Mouse (Mus musculus) cerebellum, adult 11-12 months (tissue): ENCODE data around the gene Rgl1.
"Not testable (repeated sequence)": the region's sequence is repeated elsewhere in the genome, so short reads cannot be mapped to it uniquely, and the experiment has no call there.

Experiments used
- DNase-seq: peaks from one replicate; pipeline ENCODE4 v3.0.0; 2022

Gene Rgl1

DNA sequence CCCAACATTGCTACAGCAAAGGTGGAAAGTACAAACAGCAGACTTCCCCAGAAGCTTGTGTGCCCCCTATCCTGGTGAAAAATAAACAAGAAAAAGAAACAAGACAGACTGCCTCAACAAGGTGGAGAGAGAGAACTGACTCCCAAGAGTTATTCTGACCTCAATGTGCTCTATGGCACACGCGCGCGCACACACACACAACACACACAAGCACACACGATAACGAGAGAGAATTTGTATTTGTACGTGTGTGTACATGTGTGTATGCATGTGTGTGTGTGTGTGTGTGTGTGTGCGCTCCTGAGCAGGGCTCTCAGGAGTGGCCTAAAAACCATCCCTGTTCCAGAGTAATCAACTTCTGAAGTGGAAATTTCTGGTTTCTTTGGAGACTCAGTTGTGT, 18.5 kb upstream of the Rgl1 start:
- no peak for DNase-seq

- peak; percentile 25 for DNase-seq
Observed at GRCm38 (mm10) chr1:152779071-152779737, 13.1 kb upstream of the Rgl1 start.

DNA sequence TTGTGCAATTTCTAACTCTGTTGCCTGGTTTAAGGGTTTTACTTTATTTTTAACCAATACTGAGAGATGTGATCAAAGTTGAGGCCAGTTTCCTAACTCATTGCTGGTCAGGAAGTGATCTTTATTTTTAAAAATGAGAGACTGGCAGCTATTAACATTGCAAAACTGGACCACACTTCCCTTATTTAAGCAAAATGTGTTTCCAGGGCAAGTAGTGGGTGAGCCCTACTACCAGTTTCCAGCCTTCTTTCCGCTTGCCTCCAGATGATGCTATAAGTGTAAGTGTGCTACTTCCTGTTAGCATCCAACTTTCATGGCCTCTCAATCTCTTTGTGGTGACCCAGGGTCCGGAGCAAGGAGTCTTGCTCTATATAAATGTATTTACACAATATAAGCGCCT, 8.4 kb upstream of the Rgl1 start:
- DNase-seq, result not testable (repeated sequence)

DNA sequence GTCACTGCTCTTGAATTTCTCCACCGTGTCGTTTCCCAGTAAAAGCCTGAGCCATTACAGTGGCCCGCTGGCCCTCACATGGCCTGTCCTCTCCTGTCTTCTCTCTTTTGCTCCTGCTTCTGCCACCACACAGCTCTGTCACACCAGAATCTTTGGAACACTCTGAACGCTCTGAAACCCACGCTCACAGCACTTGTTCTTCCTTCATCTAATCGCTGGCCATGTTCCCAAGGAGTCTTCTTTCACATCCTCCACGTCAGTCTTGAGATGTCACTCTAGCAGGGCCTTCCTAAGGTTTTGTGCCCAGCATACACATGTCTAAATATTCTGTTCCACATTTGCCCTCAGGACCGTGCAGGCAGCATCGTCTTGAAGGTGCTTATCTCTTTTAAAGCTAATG, 4.9 kb upstream of the Rgl1 start:
- no peak for DNase-seq

DNA sequence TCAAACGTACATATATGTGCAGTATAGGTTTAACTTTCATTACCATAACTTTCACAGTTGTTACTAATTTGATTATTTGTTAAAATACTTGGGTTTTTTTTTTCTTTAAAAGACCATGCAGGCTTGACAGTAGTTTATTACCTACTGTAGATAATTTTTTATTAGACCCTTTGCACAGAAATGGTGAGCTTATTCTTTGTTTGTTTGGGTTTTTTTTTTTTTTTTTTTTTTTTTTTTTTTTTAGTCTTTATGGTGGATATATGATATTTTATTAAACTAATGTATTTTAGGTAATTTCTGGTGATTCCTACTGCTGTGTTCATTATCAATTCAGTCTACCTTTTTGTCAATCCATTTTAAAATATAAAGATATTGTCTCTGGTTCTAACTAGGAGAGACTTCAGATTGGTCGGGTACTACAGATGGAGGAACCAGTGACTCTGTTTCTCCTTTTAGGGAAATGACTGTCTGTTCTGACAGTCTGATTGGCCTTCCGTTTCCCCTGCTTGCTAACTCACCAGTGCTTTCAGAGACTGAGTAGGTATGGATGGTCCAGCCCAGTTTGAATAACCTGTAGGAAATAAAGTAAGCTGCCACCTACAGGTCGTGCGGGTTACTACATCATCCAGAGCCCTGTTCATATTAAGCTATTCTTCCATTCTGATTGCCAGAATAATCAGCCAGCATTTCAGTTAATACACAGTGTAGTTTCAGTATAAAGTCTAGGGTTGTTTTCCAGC, 1.8 kb upstream of the Rgl1 start:
- DNase-seq, result peak; percentile 81

- no peak for DNase-seq
Observed at GRCm38 (mm10) chr1:152766804-152767748, 925 bp upstream of the Rgl1 start.

- DNase-seq, result no peak
Observed at GRCm38 (mm10) chr1:152761791-152762190, 4.4 kb downstream of the Rgl1 start.

DNA sequence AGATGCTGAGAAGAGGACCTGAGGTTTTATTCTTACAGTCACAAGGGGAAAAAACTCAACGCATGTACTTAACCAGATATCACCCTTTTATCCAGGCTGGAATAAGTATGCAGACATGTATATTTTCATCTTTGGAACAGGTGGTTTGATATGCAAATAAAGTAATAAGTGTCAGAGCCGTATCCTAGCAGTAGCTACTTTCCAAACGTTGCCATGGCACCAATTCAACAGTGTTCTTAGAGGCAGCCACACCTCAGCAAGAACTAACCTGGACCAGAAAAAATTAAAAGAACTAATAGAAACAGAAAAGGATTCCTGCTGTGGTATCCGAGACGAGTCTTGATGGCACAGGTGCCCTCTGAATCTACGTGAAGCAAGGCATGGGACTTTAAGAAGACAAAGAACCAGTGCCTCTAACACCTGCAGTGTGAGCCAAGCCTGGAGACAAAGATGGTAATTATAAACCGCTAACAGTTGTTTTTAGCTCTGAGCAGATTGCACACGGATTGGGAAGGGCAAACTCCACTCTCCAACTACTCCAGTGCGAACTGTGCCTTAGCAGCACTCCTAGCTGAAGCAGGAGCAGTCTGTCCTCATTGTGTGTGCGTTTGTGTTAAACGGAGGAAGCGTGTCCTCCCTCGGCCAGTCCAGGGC, 15.7 kb downstream of the Rgl1 start, which contains the start of gene Apobec4:
Apobec4 (plus strand) TSS at position 240 of the 654 bp plus-strand sequence.
- no peak for DNase-seq

DNA sequence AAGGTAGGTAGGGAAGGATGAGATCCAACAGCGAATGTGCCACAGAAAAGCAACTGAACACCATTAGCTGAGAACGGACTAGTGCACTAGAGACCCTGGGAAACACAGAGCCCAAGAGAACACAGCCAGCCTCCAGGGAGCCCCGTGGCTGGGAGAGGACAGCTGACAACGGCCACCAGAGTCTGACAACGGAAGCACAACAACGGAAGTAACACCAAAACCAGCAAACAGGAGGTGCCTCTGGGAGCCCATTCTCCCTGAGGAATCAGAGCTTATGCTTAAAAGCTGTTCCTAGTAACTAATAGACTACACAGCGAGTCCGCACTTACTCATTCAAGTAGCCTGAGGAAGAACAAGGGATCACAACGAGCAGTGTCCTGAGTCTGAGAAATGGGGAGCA, 16.9 kb downstream of the Rgl1 start:
- DNase-seq, result no peak

DNA sequence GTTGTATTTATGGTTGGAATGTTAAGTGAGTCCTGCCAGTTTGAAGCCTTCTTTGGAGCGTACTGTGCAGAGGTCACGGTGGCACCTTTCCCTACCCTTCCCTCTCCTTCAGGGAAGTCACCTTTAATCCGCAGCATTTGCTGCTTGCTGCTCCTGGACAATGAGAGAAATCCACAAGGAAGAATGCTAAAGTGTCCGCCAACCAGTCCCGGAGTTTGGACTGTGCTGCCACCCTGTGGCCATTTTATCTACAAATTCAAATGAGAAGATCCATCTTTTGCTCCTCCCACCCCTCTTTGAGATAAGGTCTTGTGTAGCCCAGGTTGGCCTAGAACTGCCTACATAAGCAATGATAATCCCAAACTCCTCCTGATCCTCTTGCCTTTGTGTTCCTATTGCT, 19.7 kb downstream of the Rgl1 start:
- peak; percentile 65 for DNase-seq

DNA sequence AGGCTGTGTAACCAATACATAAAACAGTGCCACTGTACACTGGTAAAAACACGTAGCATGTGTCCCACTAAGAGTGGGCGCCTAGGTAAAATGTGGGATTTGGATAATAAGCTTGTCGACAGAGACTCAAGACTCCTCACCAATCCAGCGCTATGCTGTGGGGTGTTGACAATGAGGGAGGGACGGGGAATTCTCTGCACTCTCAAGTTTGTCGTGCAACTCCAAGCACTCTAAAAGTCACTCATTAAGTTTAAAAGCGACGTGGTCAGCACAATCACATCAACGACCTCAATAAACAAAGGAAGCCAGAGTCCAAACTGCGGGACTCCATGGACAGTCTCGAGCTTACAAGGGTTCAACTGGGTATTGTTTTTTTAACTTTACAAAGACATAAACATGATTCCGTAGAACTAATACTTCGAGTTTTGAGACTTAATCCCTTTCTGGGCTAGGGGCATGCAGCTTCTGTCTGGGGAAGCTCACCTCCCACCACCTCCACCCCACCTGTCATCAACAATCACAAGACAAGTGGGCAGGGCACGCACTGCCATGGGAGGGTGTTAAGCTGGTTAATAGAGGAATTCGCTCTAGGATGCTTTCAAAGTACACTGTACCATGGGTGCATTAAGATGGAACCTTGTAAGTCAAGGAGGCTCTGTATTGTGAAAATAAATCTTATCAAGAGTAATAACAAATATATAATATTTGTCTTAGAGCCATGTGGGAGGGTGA, 22.9 kb downstream of the Rgl1 start:
- DNase-seq, result no peak

- no peak for DNase-seq
Observed at GRCm38 (mm10) chr1:152739374-152739773, 26.8 kb downstream of the Rgl1 start.

DNA sequence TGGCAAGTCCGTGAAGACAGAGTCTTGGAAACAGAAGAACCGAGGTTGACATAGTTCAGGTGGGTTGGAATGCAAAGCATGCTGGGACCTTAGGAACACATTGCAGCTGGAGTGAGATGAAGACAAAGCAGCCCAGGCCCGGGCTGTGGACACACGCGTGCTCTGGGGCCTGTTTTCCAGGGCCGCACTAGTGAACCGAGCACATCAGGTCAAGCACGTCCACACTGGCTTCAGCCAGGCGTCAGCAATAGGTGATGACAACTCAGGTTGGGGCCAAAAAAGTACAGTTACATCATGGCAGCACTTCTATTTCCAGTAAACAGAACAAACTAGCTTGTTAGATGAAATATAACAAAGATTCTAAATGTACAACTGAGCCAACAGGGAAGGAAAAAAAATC, 27.4 kb downstream of the Rgl1 start:
- no peak for DNase-seq

DNA sequence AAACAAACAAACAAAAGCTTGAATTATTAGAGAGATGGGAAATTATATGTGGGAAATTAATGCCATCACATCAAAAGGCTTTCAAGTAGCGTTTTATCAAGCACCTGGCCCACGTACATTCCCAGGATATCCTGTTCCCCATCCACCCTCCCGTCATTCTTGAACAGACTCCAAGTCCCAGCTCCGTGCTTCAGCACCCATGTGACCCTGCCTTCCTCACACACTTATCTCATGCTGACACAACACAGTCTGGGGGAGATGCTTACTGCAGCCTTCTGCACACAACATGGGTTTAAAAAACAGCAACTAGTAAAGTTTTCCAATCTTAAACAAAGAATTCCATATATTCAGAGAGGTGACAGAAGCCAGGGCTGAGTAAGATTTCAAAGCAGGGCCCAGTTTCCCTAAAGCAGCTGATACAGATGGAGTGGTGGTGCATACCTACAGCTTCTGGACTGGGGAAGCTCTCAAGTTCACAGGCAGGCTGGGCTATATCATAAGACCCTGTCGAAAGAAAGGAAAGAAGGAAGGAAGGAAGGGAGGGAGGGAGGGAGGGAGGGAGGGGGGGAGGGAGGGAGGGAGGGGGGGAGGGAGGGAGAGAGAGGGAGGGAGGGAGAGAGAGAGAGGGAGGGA, 38.4 kb downstream of the Rgl1 start:
- no peak for DNase-seq

DNA sequence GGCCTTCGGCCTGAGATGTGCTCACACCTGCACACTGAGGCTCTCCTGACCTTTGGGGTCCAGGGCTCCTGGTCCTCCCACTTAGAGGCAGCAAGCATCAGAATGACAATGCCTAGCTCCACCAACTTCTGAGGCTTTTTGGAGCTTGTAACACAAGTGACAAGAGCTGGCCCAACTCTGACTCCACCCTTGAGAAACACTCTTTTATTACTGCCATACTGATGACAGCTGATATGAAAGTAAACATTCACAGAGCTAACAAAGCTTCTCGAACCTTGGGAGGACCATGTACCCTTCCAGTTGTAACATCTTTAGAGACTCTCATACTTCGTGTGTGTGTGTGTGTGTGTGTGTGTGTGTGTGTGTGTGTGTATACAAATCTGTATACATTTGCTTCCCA, 40.1 kb downstream of the Rgl1 start:
- DNase-seq, result no peak

- no peak for DNase-seq
Observed at GRCm38 (mm10) chr1:152724286-152724685, 41.9 kb downstream of the Rgl1 start.

DNA sequence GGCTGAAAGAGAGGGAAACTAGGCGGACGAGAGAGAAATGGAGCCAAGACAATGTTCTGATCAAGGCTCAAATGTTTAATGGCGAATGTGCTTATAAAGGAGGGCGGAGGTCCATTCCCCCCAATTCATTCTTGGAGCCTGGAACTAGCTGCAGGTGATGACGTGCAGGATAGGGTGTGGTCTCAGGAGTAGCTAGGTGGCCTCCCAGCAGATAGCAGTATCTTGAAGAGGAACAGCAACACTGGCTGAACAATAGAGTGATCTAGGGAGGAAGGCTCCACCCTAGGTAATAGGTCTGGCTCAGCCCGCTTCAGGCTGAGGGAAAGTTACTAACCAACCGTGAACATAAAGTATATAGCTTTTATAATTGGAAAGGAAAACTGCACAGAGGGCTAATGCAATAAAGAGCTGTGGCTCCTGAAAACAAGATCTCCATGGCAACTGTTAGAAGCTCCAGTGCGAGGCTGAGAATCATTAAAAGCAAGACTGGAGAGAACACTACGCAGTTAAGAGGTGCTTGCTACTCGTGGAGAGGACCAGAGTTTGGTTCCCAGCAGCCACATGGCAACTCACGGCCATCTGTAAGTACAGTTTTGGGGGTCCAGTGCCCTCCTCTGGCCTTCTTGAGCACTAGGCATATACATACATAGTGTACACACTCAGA, 44.5 kb downstream of the Rgl1 start:
- DNase-seq, result no peak

GRCm38 (mm10) chr1:152720969-152721368, 45.2 kb downstream of the Rgl1 start:
- DNase-seq, result no peak

GRCm38 (mm10) chr1:152718200-152718599, 48.0 kb downstream of the Rgl1 start:
- no peak for DNase-seq

DNA sequence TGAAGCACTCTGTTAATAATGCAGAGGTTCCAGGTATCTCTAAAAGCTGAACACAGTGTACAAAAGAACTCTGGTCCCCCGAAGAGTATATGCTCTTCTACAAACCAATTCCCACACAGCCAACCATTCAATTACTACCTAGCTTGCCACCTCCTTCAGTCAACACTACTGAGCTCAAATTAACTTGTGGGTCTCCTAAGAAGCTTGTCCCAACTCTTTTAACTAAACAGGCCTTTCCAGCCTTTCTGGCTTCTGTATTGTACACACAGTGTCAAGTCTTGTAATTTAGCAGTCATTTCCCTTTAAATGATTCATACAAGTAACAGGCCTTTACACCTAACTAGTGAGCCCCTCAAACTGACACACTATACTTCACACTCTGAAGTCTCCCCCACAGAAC, 48.8 kb downstream of the Rgl1 start:
- no peak for DNase-seq

DNA sequence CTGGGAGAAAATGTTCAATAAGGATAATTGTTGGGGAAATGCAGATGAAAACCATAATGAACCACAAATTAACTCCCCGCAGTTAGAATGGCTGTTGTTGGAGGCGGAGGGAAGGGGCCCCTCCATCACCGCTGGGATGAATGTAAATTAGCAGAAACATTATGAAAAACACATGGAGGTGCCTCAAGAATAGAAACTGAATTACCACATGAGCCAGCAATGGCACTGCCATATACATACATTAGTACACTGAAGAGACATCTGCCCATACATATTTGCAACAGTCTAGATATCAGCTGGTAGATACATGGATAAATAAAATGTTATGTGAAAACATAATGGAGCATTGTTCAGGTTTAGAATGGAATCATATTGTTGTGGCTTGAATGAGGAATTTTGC, 51.7 kb downstream of the Rgl1 start:
- no peak for DNase-seq
